Mouse (Mus musculus) spleen, postnatal 0 days (tissue): ENCODE results near the gene Map4k4. TPM values are rescaled to one million over a fixed set of nuclear protein-coding genes. Genes with fewer than 3 reads are reported as not detected.

Source experiments
- polyA plus RNA-seq: library from polyadenylated mRNA; unstranded; fragments of >200 nt; fragmentation: Nextera tagmentation; extraction: Ambion mirVana; gene quantifications from 2 replicates; pipeline ENCODE4 v1.2.1, GENCODE M21; 2015

The Map4k4 gene
- polyA plus RNA-seq = 15.3 and 17.4 TPM in 2 replicates

DNA sequence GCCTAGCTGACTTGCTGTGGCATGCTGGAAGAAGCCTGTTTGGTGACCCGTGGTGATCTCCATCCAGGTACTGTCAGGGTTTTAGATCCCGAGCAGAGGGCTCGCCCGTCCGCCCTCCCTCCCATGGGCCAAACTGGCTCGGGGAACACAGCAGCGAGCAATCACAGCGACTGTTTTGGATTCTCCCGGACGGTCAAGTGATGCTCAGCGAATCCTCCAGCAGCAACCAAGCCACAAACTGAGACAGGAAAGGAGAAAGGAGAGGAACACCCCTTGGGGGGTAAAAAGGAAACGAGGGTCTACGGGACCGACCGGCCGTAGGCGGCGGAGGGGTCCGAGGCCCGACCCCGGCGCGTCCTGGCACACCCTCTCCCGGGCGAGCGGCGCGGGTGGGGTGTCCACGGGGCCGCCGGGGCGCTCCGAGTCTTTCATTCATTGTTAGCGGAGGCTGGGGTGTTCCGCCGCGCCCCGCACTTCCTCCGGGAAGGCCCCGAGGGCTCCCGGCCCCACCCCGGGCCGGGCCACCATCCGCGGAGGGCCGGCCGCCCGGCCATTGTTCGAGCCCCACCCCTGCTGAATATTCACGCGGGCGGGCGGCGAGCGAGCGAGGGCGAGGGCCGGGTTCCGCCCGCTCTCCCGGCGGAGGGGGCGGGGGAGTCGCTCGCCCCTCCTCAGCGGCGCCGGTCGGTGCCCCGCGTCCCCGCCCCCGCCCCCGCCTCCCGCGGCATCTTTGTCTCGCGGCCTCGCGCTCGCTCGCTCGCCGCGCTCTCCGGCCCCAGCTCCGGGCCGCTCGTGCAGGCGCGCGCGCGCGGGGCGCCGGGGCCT is at the start of gene Map4k4:
TSS of gene Map4k4 (plus strand) at position 733 of the 825 bp plus-strand sequence.

DNA sequence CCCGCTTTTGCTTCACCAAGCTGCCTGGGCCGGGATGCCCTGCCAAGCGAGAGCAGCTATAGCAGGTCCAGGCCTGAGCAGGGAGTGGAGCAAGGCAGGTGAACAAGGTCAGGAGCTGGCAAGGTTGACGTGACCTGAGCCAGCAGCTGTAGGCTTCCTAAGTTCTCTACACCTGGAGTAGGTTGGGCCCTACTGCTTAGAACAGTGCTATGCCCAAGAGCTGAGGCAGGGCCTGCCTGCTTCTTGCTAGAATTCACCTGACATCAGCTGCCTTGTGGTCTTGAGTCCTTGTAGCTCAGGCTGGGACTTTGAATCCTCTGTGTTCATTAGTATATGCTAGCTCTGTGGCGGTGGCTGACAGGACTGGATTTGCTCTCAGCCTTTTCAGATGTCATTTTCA is 173.1 kb downstream of the Map4k4 start, which contains the start of gene Il1r2:
TSS of gene Il1r2 (plus strand) at position 301 of the 400 bp plus-strand sequence.

Other genes starting within 250 kb of the Map4k4 start
- gene Creg2, start 249.4 kb upstream of the Map4k4 start, polyA plus RNA-seq = 0.02 TPM in 2 replicates
- gene Rfx8, start 179.9 kb upstream of the Map4k4 start, polyA plus RNA-seq = 0.22 TPM in 1 of 2 replicates, not detected in the other
- not detected in 2 replicates for gene Gm3646, start 95.6 kb upstream of the Map4k4 start, polyA plus RNA-seq
- 13.2 and 17.9 TPM in 2 replicates for gene Il1r2, start 173.2 kb downstream of the Map4k4 start, polyA plus RNA-seq